ENCODE assay signal across 9 mouse cellular contexts in the genomic region with DNA sequence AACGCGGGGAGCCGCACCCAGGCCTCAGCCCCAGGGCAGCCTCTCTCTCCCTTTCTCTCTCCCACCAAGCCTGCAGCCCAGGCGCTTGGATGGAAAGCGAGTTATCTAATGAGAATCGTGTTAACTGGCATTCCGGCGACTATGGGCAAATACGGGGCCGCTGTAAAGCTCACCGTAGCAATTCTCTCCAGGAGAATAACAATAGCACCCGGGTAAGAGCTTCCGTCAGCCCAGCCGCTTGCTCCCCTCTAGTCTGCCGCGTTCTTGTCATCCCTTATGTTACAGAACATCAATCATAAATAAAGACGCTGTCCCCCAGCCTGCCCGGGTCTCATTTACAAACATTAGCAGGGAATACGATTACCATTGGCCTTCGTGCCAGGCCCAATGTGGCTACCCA. TPM values are rescaled to one million over a fixed set of nuclear protein-coding genes. Genes with fewer than 3 reads are reported as not detected.
DNase-seq lines count a peak whose midpoint lies in the region; ATAC-seq lines count a peak whose summit lies in the region.
"Had no signal": no experiment of that assay in that cellular context is flagged by ENCODE, and none has a peak within 500 bp of the region (broad histone marks: within the 10 kb centered on the region; RNA-seq: fewer than 3 reads in every experiment).

No protein-coding gene starts in this region.

- 5% methylated on average over 20 of the region's 20 CpGs for WGBS in limb, embryonic 15.5 days

- H3K9ac ChIP-seq in limb, embryonic 15.5 days = no peak overlapping the region

- DNase-seq in embryo, embryonic 10.5 days (ENCODE audit: low spot score) = peak; percentile 35
- DNase-seq in embryo, embryonic 9.5 days (ENCODE audit: extremely low spot score) = no peak
- peak; percentile 55 for DNase-seq in retina, postnatal 1 day
- no peak for DNase-seq in retina, embryonic 14.5 days (ENCODE audit: low spot score)
- no peak for DNase-seq in testis, postnatal 14 days (ENCODE audit: low spot score)
- DNase-seq: kidney, adult 8-10 months had no signal

- peaks cover 71% of the 10 kb centered on the region for H3K27me3 ChIP-seq in limb, embryonic 15.5 days

- H3K27ac ChIP-seq in limb, embryonic 15.5 days = no peak overlapping the region

- H3K9me3 ChIP-seq in limb, embryonic 15.5 days = no peaks in the 10 kb centered on the region

- H3K36me3 ChIP-seq in limb, embryonic 15.5 days = no peaks in the 10 kb centered on the region

- no peak for ATAC-seq in limb, embryonic 15.5 days (ENCODE audit: insufficient number of reproducible peaks, low FRiP score, low TSS enrichment, low read depth)
- ATAC-seq in megakaryocyte-erythroid progenitor cell, adult 5-6 weeks (replicated peaks; ENCODE audit: low FRiP score, low TSS enrichment, poor library complexity, severe bottlenecking) = no peak
- ATAC-seq in erythroid progenitor cell, adult 5-6 weeks (replicated peaks; ENCODE audit: low FRiP score, poor library complexity, severe bottlenecking) = no peak

- peaks cover 25% of the 10 kb centered on the region for H3K4me1 ChIP-seq in limb, embryonic 15.5 days

- H3K4me2 ChIP-seq in limb, embryonic 15.5 days = 0 out of 2 replicates have a peak overlapping the region, but pooled peaks have one; percentile 84

- peak overlapping the region; percentile 78; the same call in 1 of the 2 replicates for H3K4me3 ChIP-seq in limb, embryonic 15.5 days

RNA-seq across cellular contexts. Expression of a gene that starts 1.6 kb away (rescaled TPM):
- 2.0 and 2.5 TPM in 2 replicates for polyA plus RNA-seq in limb, embryonic 15.5 days (2015; fragmentation: Nextera tagmentation; extraction: Ambion mirVana)
- not detected in 2 replicates for total RNA-seq in megakaryocyte-erythroid progenitor cell, adult 5-6 weeks (2014; fragmentation: Nextera tagmentation)
- total RNA-seq in megakaryocyte-erythroid progenitor cell, adult 5-6 weeks (2017) = not detected in 2 replicates
- not detected in 2 replicates for total RNA-seq in erythroid progenitor cell, adult 5-6 weeks (2015; ENCODE audit: low replicate concordance)
- total RNA-seq in erythroid progenitor cell, adult 5-6 weeks (2017; ENCODE audit: low replicate concordance) = not detected in 2 replicates

RNA-seq across cellular contexts. Expression of a gene that starts 52.5 kb away (rescaled TPM):
- 6.5 and 27.8 TPM in 2 replicates for polyA plus RNA-seq in limb, embryonic 15.5 days (2015; fragmentation: Nextera tagmentation; extraction: Ambion mirVana)
- not detected in 2 replicates for total RNA-seq in megakaryocyte-erythroid progenitor cell, adult 5-6 weeks (2014; fragmentation: Nextera tagmentation)
- total RNA-seq in megakaryocyte-erythroid progenitor cell, adult 5-6 weeks (2017) = not detected in 2 replicates
- total RNA-seq in erythroid progenitor cell, adult 5-6 weeks (2015; ENCODE audit: low replicate concordance) = not detected in 2 replicates
- total RNA-seq in erythroid progenitor cell, adult 5-6 weeks (2017; ENCODE audit: low replicate concordance) = 8.2 TPM in 1 of 2 replicates, not detected in the other

Comparison
In these comparisons a context has a peak if more than half of its experiments do, and no peak if none do; other contexts are left out.
1. DNase-seq: peak in embryo, embryonic 10.5 days (single experiment) and retina, postnatal 1 day (single experiment); none in embryo, embryonic 9.5 days (single experiment), retina, embryonic 14.5 days (single experiment) and testis, postnatal 14 days (single experiment).